Mouse (Mus musculus): ENCODE measurements around the gene Arpc5.
A peak's percentile ranks its signal among the peaks of the same experiment; 100 is the strongest.

The Arpc5 gene

GRCm38 (mm10) chr1:152817027-152817769 lies 50.9 kb downstream of the Arpc5 start:
- DNase-seq, result no peak

DNA sequence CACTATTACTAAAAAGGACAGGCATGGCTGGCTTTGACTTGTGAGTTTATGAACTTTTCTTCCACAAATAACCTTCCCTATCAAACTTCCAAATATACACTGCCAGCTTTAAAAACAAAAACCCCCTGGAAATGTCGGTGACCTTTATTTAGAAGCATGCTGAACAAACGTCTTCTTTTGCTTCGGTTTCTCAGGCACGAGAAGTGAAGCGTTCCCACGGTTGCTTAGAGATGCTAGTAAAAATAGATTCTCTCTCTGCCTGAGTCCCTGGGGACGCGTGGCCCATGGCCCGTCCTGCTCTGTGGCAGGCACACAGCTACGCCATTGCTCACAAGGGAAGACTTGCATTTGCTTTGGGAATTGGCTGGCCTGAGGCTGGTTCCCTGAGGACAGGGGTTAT lies 51.5 kb downstream of the Arpc5 start:
- DNase-seq, result peak in 1 of 2 experiments; percentile 20

GRCm38 (mm10) chr1:152819558-152819957 lies 53.2 kb downstream of the Arpc5 start:
- no peak for DNase-seq

- no peak for DNase-seq
These were observed 54.8 kb downstream of the Arpc5 start for GRCm38 (mm10) chr1:152820911-152821695.

DNA sequence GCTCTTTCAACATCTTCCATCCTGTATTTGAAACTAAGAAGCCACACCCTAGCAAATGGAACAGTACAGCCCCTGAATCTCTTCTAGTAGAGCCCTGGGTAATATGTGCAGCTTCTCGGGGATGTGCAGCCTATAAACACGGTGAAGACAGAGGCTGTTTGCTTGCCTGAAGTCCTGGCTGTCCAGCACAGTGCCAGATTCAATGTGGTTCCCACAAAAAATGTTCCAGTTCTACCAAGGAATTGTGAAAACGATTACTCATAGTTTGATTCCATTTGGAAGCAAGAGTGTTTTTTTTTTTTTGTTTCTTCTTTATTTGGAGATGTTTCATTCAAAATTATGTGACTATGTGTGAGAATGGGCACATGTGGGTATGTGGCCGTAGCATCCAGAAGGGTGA lies 55.4 kb downstream of the Arpc5 start:
- DNase-seq, result no peak

DNA sequence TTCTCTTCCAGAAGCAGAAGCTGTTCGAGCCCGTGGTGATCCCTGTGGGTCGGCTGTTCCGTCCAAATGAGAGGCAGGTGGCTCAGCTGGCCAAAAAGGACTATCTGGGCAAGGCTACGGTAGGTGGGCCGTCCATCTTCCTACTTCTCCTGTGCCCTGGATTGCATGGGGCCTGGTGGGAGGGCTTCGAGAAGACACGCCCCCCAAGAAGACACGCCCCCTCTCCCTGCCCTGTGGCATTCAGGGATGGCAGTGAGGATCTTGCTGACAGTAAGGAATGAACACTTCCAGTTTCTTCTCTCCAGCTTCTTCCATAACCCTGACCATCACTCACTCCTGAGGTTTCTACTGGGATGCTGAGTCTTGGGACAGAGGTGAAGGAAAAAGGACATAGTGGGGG lies 57.9 kb downstream of the Arpc5 start:
- no peak for DNase-seq
